Comparison of ENCODE assay signal across 8 mouse cellular contexts in the genomic region with DNA sequence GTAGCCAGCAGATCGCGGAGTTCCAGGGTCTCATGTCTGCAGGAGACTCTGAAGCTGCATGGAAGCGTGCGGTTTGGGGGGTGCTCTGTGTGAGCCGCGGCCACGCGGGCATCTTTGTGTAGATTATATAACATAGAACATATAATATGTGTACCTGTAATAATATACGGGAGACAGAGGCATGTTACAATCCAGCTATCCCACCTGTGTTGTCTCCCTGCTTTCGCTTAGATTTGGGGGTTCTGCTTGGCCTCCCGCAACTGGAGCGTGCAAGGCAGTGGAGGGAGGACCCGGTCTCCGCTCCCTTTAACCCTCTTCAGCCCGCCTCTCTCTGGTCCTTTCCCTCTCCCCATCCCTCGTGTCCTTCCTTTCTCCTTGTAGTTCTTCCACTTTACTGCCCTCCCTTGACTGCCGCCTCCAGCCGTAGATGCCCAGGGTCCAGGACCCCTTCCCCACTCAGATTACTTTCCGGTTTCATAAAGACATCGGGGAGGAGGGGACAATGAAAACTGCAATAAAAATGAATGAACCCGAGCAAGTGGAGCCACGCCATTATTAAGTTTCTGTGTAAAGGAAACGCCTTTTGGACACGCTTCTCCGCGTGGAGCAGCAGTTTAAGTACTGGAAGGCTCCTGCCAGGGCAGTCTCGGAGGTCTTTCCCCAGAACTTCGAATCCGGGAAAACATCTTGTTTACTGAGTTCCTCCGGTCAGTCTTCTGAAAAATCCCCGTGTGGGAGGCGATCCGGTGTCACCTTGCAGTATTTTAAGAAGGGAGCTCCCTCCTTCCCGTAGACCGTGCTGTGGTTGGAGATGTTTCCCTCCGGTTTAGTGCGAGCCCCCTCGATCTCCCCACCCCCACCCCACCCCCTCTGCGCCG. TPM values are rescaled to one million over a fixed set of nuclear protein-coding genes. Genes with fewer than 3 reads are reported as not detected.
DNase-seq lines count a peak whose midpoint lies in the region; ATAC-seq and TF ChIP-seq lines count a peak whose summit lies in the region.

No protein-coding gene starts in this region.

- peak; percentile 11 for DNase-seq in ovary, postnatal 10 days (ENCODE audit: low spot score)
- DNase-seq in ovary, adult 18-20 months (ENCODE audit: low spot score) = no peak
- DNase-seq in cerebellum, adult 9-10 months = peak; percentile 67
- DNase-seq in forelimb bud, embryonic 11.5 days (ENCODE audit: low read depth, low spot score) = peak; percentile 55
- peak; percentile 45 for DNase-seq in thymus, adult 2 months

- H3K4me2 ChIP-seq in intestine, embryonic 15.5 days (replicated peaks) = peak overlapping the region; percentile 66
- H3K4me2 ChIP-seq in limb, embryonic 12.5 days = peak overlapping the region; percentile 63
- peak overlapping the region; percentile 78 for H3K4me2 ChIP-seq in myocyte (ENCODE audit: low read depth)

- no peaks in the 10 kb centered on the region for H3K27me3 ChIP-seq in intestine, embryonic 15.5 days (replicated peaks)
- no peaks in the 10 kb centered on the region for H3K27me3 ChIP-seq in limb, embryonic 12.5 days
- no peaks in the 10 kb centered on the region for H3K27me3 ChIP-seq in myocyte (ENCODE audit: control insufficient read depth, insufficient read depth, insufficient read length)
- H3K27me3 ChIP-seq in thymus, adult 2 months (ENCODE audit: control insufficient read depth, insufficient read depth, low read length) = no peaks in the 10 kb centered on the region

- no peak for TF ChIP-seq POLR2A in myocyte (IDR thresholded peaks at IDR 0.05; ENCODE audit: insufficient read length, low read depth)
- TF ChIP-seq POLR2A in thymus, adult 2 months (IDR thresholded peaks at IDR 0.05; ENCODE audit: control insufficient read depth, extremely low read depth, insufficient read depth, low read length, poor library complexity) = no peak

- no peaks in the 10 kb centered on the region for H3K36me3 ChIP-seq in intestine, embryonic 15.5 days
- H3K36me3 ChIP-seq in limb, embryonic 12.5 days = no peaks in the 10 kb centered on the region
- peaks cover 6% of the 10 kb centered on the region for H3K36me3 ChIP-seq in myocyte (ENCODE audit: control insufficient read depth, insufficient read depth)
- H3K36me3 ChIP-seq in thymus, adult 2 months (ENCODE audit: control insufficient read depth, insufficient read depth, low read length) = no peaks in the 10 kb centered on the region

- peak overlapping the region; percentile 93 for H3K9ac ChIP-seq in intestine, embryonic 15.5 days
- H3K9ac ChIP-seq in limb, embryonic 12.5 days (replicated peaks) = peak overlapping the region; percentile 97

- peak overlapping the region; percentile 91 for H3ac ChIP-seq in myocyte (ENCODE audit: control insufficient read depth, insufficient read length)

- H3K9me3 ChIP-seq in intestine, embryonic 15.5 days = no peaks in the 10 kb centered on the region
- H3K9me3 ChIP-seq in limb, embryonic 12.5 days = no peaks in the 10 kb centered on the region

- H3K27ac ChIP-seq in intestine, embryonic 15.5 days = peak overlapping the region; percentile 97
- peak overlapping the region; percentile 99 for H3K27ac ChIP-seq in limb, embryonic 12.5 days
- H3K27ac ChIP-seq in thymus, adult 2 months (ENCODE audit: control insufficient read depth, insufficient read depth, low read length) = peak overlapping the region; percentile 61

- no peak for TF ChIP-seq CTCF in thymus, adult 2 months (IDR thresholded peaks at IDR 0.05; ENCODE audit: borderline replicate concordance, control insufficient read depth, extremely low read depth, insufficient read depth, low read length, poor library complexity)

- ATAC-seq in intestine, embryonic 15.5 days = peak; percentile 16; the same call in 1 of the 2 replicates
- no peak for ATAC-seq in limb, embryonic 12.5 days (ENCODE audit: insufficient number of reproducible peaks, insufficient read depth, low FRiP score, low TSS enrichment, low read depth)

- peak overlapping the region; percentile 84 for H3K4me3 ChIP-seq in intestine, embryonic 15.5 days (replicated peaks)
- H3K4me3 ChIP-seq in limb, embryonic 12.5 days (replicated peaks) = peak overlapping the region; percentile 87
- peak overlapping the region; percentile 99 for H3K4me3 ChIP-seq in myocyte
- H3K4me3 ChIP-seq in thymus, adult 2 months (ENCODE audit: control insufficient read depth, insufficient read depth, low read length) = peak overlapping the region; percentile 99

- H3K4me1 ChIP-seq in intestine, embryonic 15.5 days (replicated peaks) = peaks cover 12% of the 10 kb centered on the region
- peaks cover 21% of the 10 kb centered on the region for H3K4me1 ChIP-seq in limb, embryonic 12.5 days (replicated peaks)
- peaks cover 10% of the 10 kb centered on the region for H3K4me1 ChIP-seq in thymus, adult 2 months (replicated peaks; ENCODE audit: control insufficient read depth, insufficient read depth, low read length)

- H3K79me2 ChIP-seq in myocyte (ENCODE audit: control insufficient read depth, insufficient read depth) = peaks cover 34% of the 10 kb centered on the region

- WGBS in intestine, embryonic 15.5 days = under 1% methylated on average over 40 of the region's 40 CpGs
- under 1% methylated on average over 40 of the region's 40 CpGs for WGBS in limb, embryonic 12.5 days
- WGBS in thymus, adult 2 months = under 1% methylated on average over 40 of the region's 40 CpGs

TF ChIP-seq in myocyte, 11 proteins besides CTCF, POLR2A, EP300 and RAD21:
- TF ChIP-seq CEBPB (IDR thresholded peaks at IDR 0.05; ENCODE audit: insufficient read depth, poor library complexity, severe bottlenecking) = no peak
- no peak for TF ChIP-seq TCF12 (IDR thresholded peaks at IDR 0.05; ENCODE audit: insufficient read depth, poor library complexity, severe bottlenecking)
- no peak for TF ChIP-seq E2F4 (IDR thresholded peaks at IDR 0.05; ENCODE audit: insufficient read depth)
- TF ChIP-seq SRF (IDR thresholded peaks at IDR 0.05; ENCODE audit: control insufficient read depth, insufficient read length, low read depth) = no peak
- no peak for TF ChIP-seq MYOD1 (IDR thresholded peaks at IDR 0.05; ENCODE audit: control insufficient read depth in 1 of 3, insufficient read length in 2 of 3, low read depth in 2 of 3)
- no peak for TF ChIP-seq REST (IDR thresholded peaks at IDR 0.05; ENCODE audit: insufficient read depth, insufficient read length)
- TF ChIP-seq MYOG (IDR thresholded peaks at IDR 0.05; ENCODE audit: control insufficient read depth in 1 of 3, insufficient read depth in 1 of 3, insufficient read length in 2 of 3, low read depth in 2 of 3) = no peak

RNA-seq across cellular contexts. Expression of a gene that starts 0.9 kb away (rescaled TPM):
- polyA plus RNA-seq in intestine, embryonic 15.5 days (2015; fragmentation: Nextera tagmentation; extraction: Ambion mirVana) = 46.4 and 47.8 TPM in 2 replicates
- 35.2 and 41.5 TPM in 2 replicates for polyA plus RNA-seq in limb, embryonic 12.5 days (2016; fragmentation: Nextera tagmentation; extraction: Ambion mirVana)
- polyA plus RNA-seq in myocyte (2012; fragmentation: generic; extraction: Trizol) = 6.8 TPM
- polyA plus RNA-seq in thymus, adult 2 months (2012; rRNA removed) = 24.8 and 40.2 TPM in 2 replicates
